Mouse (Mus musculus) macrophage (primary cell): ENCODE measurements around the gene Fgf8. TPM values are rescaled to one million over a fixed set of nuclear protein-coding genes. Genes with fewer than 3 reads are reported as not detected.

Experiments
- H3K27ac ChIP-seq: fragments of 350-480 bp; formaldehyde crosslinking; 2 replicates; pipeline ENCODE4 v1.9.0; 2021
- H3K36me3 ChIP-seq: fragments of 350-480 bp; formaldehyde crosslinking; 2 replicates; pipeline ENCODE4 v1.9.0; 2021; ENCODE audit errors: inconsistent target
- H3K4me3 ChIP-seq: fragments of 350-480 bp; formaldehyde crosslinking; 2 replicates; pipeline ENCODE4 v1.9.0; 2021; ENCODE audit errors: inconsistent target
- H3K79me2 ChIP-seq: fragments of 350-480 bp; formaldehyde crosslinking; 2 replicates; pipeline ENCODE4 v1.9.0; 2021; ENCODE audit errors: inconsistent target
- WGBS: methylation state at CpG from one replicate; pipeline ENCODE4 v1.1.7; 2026; ENCODE audit warnings: inconsistent platforms; ENCODE audit not compliant: missing documents; 5-methylcytosine and 5-hydroxymethylcytosine counted together
- polyA plus RNA-seq: library from polyadenylated mRNA; stranded (reverse); fragments of 250-400 nt; gene quantifications from 3 replicates; pipeline ENCODE4 v1.2.4, GENCODE M21; 2018; ENCODE audit warnings: inconsistent platforms

Fgf8 gene
- polyA plus RNA-seq, 1 experiment from 2014 or later = not detected

GRCm38 (mm10) chr19:45722188-45722587, 20.5 kb downstream of the Fgf8 start:
- Histone ChIP-seq H3K27ac (no peak overlapping the region), H3K4me3 (no peak overlapping the region), H3K36me3 (no peaks in the 10 kb centered on the region), H3K79me2 (no peaks in the 10 kb centered on the region)
- WGBS = 80% methylated on average over 5 of the region's 5 CpGs

GRCm38 (mm10) chr19:45718286-45718685, 24.4 kb downstream of the Fgf8 start:
- 84% methylated on average over 3 of the region's 3 CpGs for WGBS
- Histone ChIP-seq H3K36me3 (no peaks in the 10 kb centered on the region), H3K4me3 (no peak overlapping the region), H3K27ac (no peak overlapping the region), H3K79me2 (no peaks in the 10 kb centered on the region)

- H3K36me3 ChIP-seq = no peaks in the 10 kb centered on the region
- 56% methylated on average over 16 of the region's 16 CpGs for WGBS
- no peak overlapping the region for H3K27ac ChIP-seq
- H3K79me2 ChIP-seq = no peaks in the 10 kb centered on the region
- no peak overlapping the region for H3K4me3 ChIP-seq
These were observed 25.1 kb downstream of the Fgf8 start for GRCm38 (mm10) chr19:45717493-45718220.

GRCm38 (mm10) chr19:45708704-45709103, 34.0 kb downstream of the Fgf8 start:
- Histone ChIP-seq H3K4me3 (no peak overlapping the region), H3K79me2 (no peaks in the 10 kb centered on the region), H3K36me3 (no peaks in the 10 kb centered on the region), H3K27ac (no peak overlapping the region)
- WGBS = 72% methylated on average over 3 of the region's 3 CpGs

GRCm38 (mm10) chr19:45696281-45696600, 46.5 kb downstream of the Fgf8 start:
- Histone ChIP-seq H3K79me2 (no peaks in the 10 kb centered on the region), H3K4me3 (no peak overlapping the region), H3K27ac (no peak overlapping the region), H3K36me3 (no peaks in the 10 kb centered on the region)
- 42% methylated on average over 6 of the region's 6 CpGs for WGBS

- 52% methylated on average over 24 of the region's 25 CpGs for WGBS
- no peak overlapping the region for H3K4me3 ChIP-seq
- no peaks in the 10 kb centered on the region for H3K79me2 ChIP-seq
- H3K27ac ChIP-seq = no peak overlapping the region
- H3K36me3 ChIP-seq = no peaks in the 10 kb centered on the region
These were observed 47.0 kb downstream of the Fgf8 start for GRCm38 (mm10) chr19:45695496-45696280.

- no peaks in the 10 kb centered on the region for H3K79me2 ChIP-seq
- no peaks in the 10 kb centered on the region for H3K36me3 ChIP-seq
- no peak overlapping the region for H3K4me3 ChIP-seq
- no peak overlapping the region for H3K27ac ChIP-seq
- 54% methylated on average over 3 of the region's 3 CpGs for WGBS
These were observed 48.7 kb downstream of the Fgf8 start for GRCm38 (mm10) chr19:45694056-45694455.

GRCm38 (mm10) chr19:45692211-45692610, 50.5 kb downstream of the Fgf8 start:
- Histone ChIP-seq H3K79me2 (no peaks in the 10 kb centered on the region), H3K27ac (no peak overlapping the region), H3K36me3 (no peaks in the 10 kb centered on the region), H3K4me3 (no peak overlapping the region)
- 93% methylated on average over 8 of the region's 8 CpGs for whole genome bisulfite sequencing

- Histone ChIP-seq H3K4me3 (no peak overlapping the region), H3K36me3 (no peaks in the 10 kb centered on the region), H3K27ac (no peak overlapping the region), H3K79me2 (no peaks in the 10 kb centered on the region)
- 91% methylated on average over 8 of the region's 8 CpGs for WGBS
These were observed 51.6 kb downstream of the Fgf8 start for GRCm38 (mm10) chr19:45691001-45691535.

GRCm38 (mm10) chr19:45687001-45687400, 55.7 kb downstream of the Fgf8 start:
- 86% methylated on average over 4 of the region's 4 CpGs for WGBS
- Histone ChIP-seq H3K79me2 (no peaks in the 10 kb centered on the region), H3K4me3 (no peak overlapping the region), H3K36me3 (no peaks in the 10 kb centered on the region), H3K27ac (no peak overlapping the region)

Other genes starting within 250 kb of the Fgf8 start
- 3.9 to 6.8 TPM (median 4.7 TPM) in 3 replicates for gene Poll, start 182.4 kb downstream of the Fgf8 start, polyA plus RNA-seq
- 17.7 to 20.9 TPM (median 20.5 TPM) in 3 replicates for gene Gm17018, start 182.3 kb downstream of the Fgf8 start, polyA plus RNA-seq
- 18.7 to 53.4 TPM (median 32.9 TPM) in 3 replicates for gene Fbxw4, start 82.6 kb downstream of the Fgf8 start, polyA plus RNA-seq
- 11.7 to 64.5 TPM (median 22.5 TPM) in 3 replicates for gene Npm3, start 6.7 kb upstream of the Fgf8 start, polyA plus RNA-seq
- 71.3 to 78.4 TPM (median 71.7 TPM) in 3 replicates for gene Mgea5, start 40.9 kb upstream of the Fgf8 start, polyA plus RNA-seq
- gene Kcnip2, start 73.1 kb upstream of the Fgf8 start, polyA plus RNA-seq = not detected in 3 replicates